Mouse (Mus musculus): ENCODE measurements at regions not wholly inside any gene's neighbourhood (a gene's known extent, or its start where the extent isn't known, plus 50 kb on each side); places are given as distances from the start of the nearest gene placed in this dataset.
A peak's percentile ranks its signal among the peaks of the same experiment; 100 is the strongest.

GRCm38 (mm10) chr13:62293331-62293730 is 89.6 kb downstream of the Gm3604 start:
- DNase-seq, result peak; percentile 65

GRCm38 (mm10) chr13:62286891-62287290 is 96.1 kb downstream of the Gm3604 start:
- no peak for DNase-seq
